Mouse (Mus musculus) ES-Bruce4 (cell line): ENCODE data around the gene Rbfox3. TPM values are rescaled to one million over a fixed set of nuclear protein-coding genes. Genes with fewer than 3 reads are reported as not detected.

Experiments used
- H3K27ac ChIP-seq: 2 replicates; pipeline ENCODE4 v1.5.1; 2012; ENCODE audit warnings: low read length, inconsistent platforms; ENCODE audit not compliant: insufficient read depth
- H3K27me3 ChIP-seq: 2 replicates; pipeline ENCODE4 v1.6.1; 2012; ENCODE audit warnings: mild to moderate bottlenecking, low read length, inconsistent platforms; ENCODE audit not compliant: control insufficient read depth, poor library complexity, insufficient read depth, severe bottlenecking
- H3K36me3 ChIP-seq: 2 replicates; pipeline ENCODE4 v1.6.1; 2012; ENCODE audit warnings: inconsistent platforms, mild to moderate bottlenecking, low read length, moderate library complexity; ENCODE audit not compliant: control insufficient read depth, poor library complexity, insufficient read depth, severe bottlenecking
- H3K4me1 ChIP-seq: one replicate; pipeline ENCODE4 v1.8.1; 2011; ENCODE audit warnings: low read length; ENCODE audit not compliant: control insufficient read depth, insufficient read depth
- H3K4me3 ChIP-seq: 2 replicates; pipeline ENCODE4 v1.5.1; 2011; ENCODE audit warnings: low read depth, mild to moderate bottlenecking, low read length
- H3K9ac ChIP-seq: 2 replicates; pipeline ENCODE4 v1.6.1; 2012; ENCODE audit warnings: low read depth, mild to moderate bottlenecking, inconsistent platforms; ENCODE audit not compliant: poor library complexity, severe bottlenecking
- H3K9me3 ChIP-seq: replicated peaks from 2 replicates; pipeline ENCODE4 v1.6.1; 2012; ENCODE audit warnings: mild to moderate bottlenecking, low read length, inconsistent platforms; ENCODE audit not compliant: control insufficient read depth, poor library complexity, insufficient read depth, severe bottlenecking
- CTCF ChIP-seq: IDR thresholded peaks from one replicate; pipeline ENCODE4 v1.8.1; 2011; ENCODE audit warnings: low read depth, low read length
- EP300 ChIP-seq: IDR thresholded peaks from 2 replicates; pipeline ENCODE4 v1.6.1; 2011; ENCODE audit warnings: low read depth, low read length; ENCODE audit not compliant: insufficient read depth
- POLR2A ChIP-seq: IDR thresholded peaks from one replicate; pipeline ENCODE4 v1.8.1; 2011; ENCODE audit warnings: low read length; ENCODE audit not compliant: insufficient read depth
- polyA plus RNA-seq: library from polyadenylated mRNA; stranded (reverse); fragments of >200 nt; gene quantifications from 2 replicates; pipeline ENCODE4 v1.2.4, GENCODE M21; 2011; ENCODE audit warnings: low read depth; ENCODE audit not compliant: missing spikeins, insufficient read depth, insufficient read length

The Rbfox3 gene
- polyA plus RNA-seq, 1 experiment: 0.85 TPM

- H3K36me3 ChIP-seq: no peaks in the 10 kb centered on the region
- H3K9ac ChIP-seq: no peak overlapping the region
- H3K4me3 ChIP-seq: no peak overlapping the region
- no peaks in the 10 kb centered on the region for H3K4me1 ChIP-seq
- H3K9me3 ChIP-seq: no peaks in the 10 kb centered on the region
- TF ChIP-seq CTCF (no peak), POLR2A (no peak), EP300 (no peak)
- H3K27me3 ChIP-seq: no peaks in the 10 kb centered on the region
- H3K27ac ChIP-seq: no peak overlapping the region
These were observed 50.6 kb downstream of the Rbfox3 start for GRCm38 (mm10) chr11:118860812-118861211.

- H3K4me3 ChIP-seq: no peak overlapping the region
- H3K36me3 ChIP-seq: no peaks in the 10 kb centered on the region
- TF ChIP-seq POLR2A: no peak
- TF ChIP-seq CTCF: no peak
- TF ChIP-seq EP300: no peak
- no peaks in the 10 kb centered on the region for H3K27me3 ChIP-seq
- H3K27ac ChIP-seq: no peak overlapping the region
- H3K9me3 ChIP-seq: no peaks in the 10 kb centered on the region
- H3K4me1 ChIP-seq: no peaks in the 10 kb centered on the region
- no peak overlapping the region for H3K9ac ChIP-seq
These were observed 51.6 kb downstream of the Rbfox3 start for GRCm38 (mm10) chr11:118859839-118860238.

DNA sequence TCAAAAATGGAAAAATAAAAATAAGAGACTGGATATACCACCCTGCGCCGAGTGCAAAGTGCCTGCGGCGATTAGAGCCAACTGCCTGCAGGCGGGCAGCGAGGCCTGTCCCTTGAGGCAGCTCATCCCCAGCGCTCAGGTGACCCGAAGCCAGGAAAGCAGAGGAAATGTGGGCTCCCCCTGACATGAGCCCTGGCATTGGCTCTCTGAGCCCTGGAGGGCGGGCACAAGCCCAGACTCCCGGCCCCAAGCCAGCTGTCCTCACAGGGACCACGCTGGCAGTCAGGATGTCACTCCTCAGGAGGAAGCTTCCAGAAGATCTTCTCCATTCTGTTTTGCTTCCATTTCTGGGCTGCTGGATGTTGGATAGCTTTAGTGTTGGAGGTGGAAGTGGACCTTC, 53.1 kb downstream of the Rbfox3 start:
- H3K4me1 ChIP-seq: no peaks in the 10 kb centered on the region
- TF ChIP-seq EP300 (no peak), CTCF (no peak), POLR2A (no peak)
- no peaks in the 10 kb centered on the region for H3K36me3 ChIP-seq
- H3K9me3 ChIP-seq: no peaks in the 10 kb centered on the region
- H3K4me3 ChIP-seq: no peak overlapping the region
- H3K27ac ChIP-seq: no peak overlapping the region
- no peaks in the 10 kb centered on the region for H3K27me3 ChIP-seq
- no peak overlapping the region for H3K9ac ChIP-seq

DNA sequence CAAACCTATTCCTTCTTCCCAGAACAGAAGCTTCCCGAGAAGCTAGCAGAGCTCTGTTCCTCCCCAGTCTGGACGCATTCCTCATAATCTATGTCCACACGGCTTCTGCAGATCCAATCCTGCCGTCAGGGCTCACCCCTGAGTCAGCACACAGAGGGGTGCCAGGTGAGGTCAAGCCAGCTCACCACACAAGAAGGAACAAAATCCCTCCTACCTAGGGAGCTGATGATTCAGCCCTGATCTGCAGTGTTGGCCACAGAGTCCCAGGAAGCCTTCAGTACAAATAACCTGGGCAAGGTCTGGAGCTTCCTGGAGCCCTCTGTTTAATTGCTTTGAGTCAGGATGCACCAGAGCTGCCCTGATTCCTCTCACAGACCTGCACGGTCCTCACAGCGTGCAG, 60.0 kb downstream of the Rbfox3 start:
- Histone ChIP-seq H3K27ac (no peak overlapping the region), H3K9ac (no peak overlapping the region), H3K9me3 (no peaks in the 10 kb centered on the region), H3K36me3 (no peaks in the 10 kb centered on the region), H3K4me3 (no peak overlapping the region), H3K27me3 (no peaks in the 10 kb centered on the region), H3K4me1 (no peaks in the 10 kb centered on the region)
- TF ChIP-seq POLR2A: no peak
- no peak for TF ChIP-seq CTCF
- no peak for TF ChIP-seq EP300

- H3K27me3 ChIP-seq: no peaks in the 10 kb centered on the region
- H3K36me3 ChIP-seq: no peaks in the 10 kb centered on the region
- H3K9ac ChIP-seq: no peak overlapping the region
- H3K4me3 ChIP-seq: no peak overlapping the region
- TF ChIP-seq POLR2A (no peak), CTCF (no peak), EP300 (no peak)
- no peak overlapping the region for H3K27ac ChIP-seq
- no peaks in the 10 kb centered on the region for H3K9me3 ChIP-seq
- no peaks in the 10 kb centered on the region for H3K4me1 ChIP-seq
These were observed 63.4 kb downstream of the Rbfox3 start for GRCm38 (mm10) chr11:118847986-118848385.

- H3K9ac ChIP-seq: no peak overlapping the region
- no peak overlapping the region for H3K27ac ChIP-seq
- no peak overlapping the region for H3K4me3 ChIP-seq
- no peaks in the 10 kb centered on the region for H3K27me3 ChIP-seq
- TF ChIP-seq POLR2A: no peak
- TF ChIP-seq EP300: no peak
- TF ChIP-seq CTCF: no peak
- H3K4me1 ChIP-seq: no peaks in the 10 kb centered on the region
- H3K9me3 ChIP-seq: no peaks in the 10 kb centered on the region
- no peaks in the 10 kb centered on the region for H3K36me3 ChIP-seq
These were observed 70.4 kb downstream of the Rbfox3 start for GRCm38 (mm10) chr11:118840992-118841391.
